Comparison of ENCODE assay signal across 9 mouse cellular contexts in the genomic region with DNA sequence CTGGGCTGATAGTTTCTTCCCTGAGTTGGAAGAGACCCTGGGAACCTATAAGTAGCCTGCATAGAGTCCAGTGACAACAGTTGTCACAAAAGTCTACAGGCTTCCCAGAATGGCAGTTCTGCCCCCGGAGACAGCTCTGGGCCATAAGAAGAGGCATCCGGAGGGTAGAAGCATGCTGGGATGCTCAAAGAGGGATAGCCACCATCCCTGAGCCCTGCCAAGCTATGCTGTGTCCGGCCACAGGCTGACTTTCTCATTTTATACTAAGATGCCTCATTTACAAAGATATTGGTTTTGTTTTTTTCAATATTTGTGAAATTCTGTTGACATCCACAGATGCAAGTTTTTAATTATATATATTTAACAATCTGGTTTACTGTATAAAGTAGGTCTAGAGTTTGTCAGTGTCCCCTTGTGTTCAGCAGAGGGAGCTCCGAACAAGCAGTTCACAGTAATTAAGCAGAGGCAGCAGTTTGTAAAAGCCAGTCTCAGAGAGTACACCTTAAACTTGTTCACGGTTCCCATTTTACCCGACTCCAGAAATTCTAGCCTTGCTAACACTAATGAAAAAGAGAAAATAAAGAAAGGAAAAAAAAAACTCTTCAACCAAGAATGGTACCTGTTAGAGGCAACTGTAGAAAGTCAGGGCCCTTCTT.
A peak's percentile ranks its signal among the peaks of the same experiment; 100 is the strongest.
DNase-seq lines count a peak whose midpoint lies in the region; ATAC-seq lines count a peak whose summit lies in the region.
"Had no signal": no experiment of that assay in that cellular context is flagged by ENCODE, and none has a peak within 500 bp of the region (broad histone marks: within the 10 kb centered on the region; RNA-seq: fewer than 3 reads in every experiment).

No protein-coding gene starts in this region.

- no peak overlapping the region for H3K27ac ChIP-seq in midbrain, embryonic 15.5 days
- H3K27ac ChIP-seq: limb, embryonic 13.5 days had no signal

- no peaks in the 10 kb centered on the region for H3K27me3 ChIP-seq in midbrain, embryonic 15.5 days (replicated peaks)

- H3K36me3 ChIP-seq in midbrain, embryonic 15.5 days (replicated peaks): no peaks in the 10 kb centered on the region
- H3K36me3 ChIP-seq: limb, embryonic 13.5 days had no signal

- H3K4me2 ChIP-seq in midbrain, embryonic 15.5 days: no peak overlapping the region
- H3K4me2 ChIP-seq: limb, embryonic 13.5 days had no signal

- DNase-seq in gastrocnemius, adult 18-20 months (ENCODE audit: low spot score): peak; percentile 7
- DNase-seq in gastrocnemius, postnatal 36 days: no peak
- peak; percentile 49 for DNase-seq in 3T3-L1 (ENCODE audit: low read depth, low spot score)
- DNase-seq in cerebellum, postnatal 10 days: peak; percentile 60 to 64
- peak; percentile 49 for DNase-seq in kidney, postnatal 10 days
- no peak for DNase-seq in spleen, postnatal 36 days (ENCODE audit: low spot score in 2 of 2)
- no peak for DNase-seq in thymus, postnatal 0 days (ENCODE audit: low spot score)

- no peaks in the 10 kb centered on the region for H3K9me3 ChIP-seq in midbrain, embryonic 15.5 days
- H3K9me3 ChIP-seq: limb, embryonic 13.5 days had no signal

- H3K9ac ChIP-seq in midbrain, embryonic 15.5 days: no peak overlapping the region
- H3K9ac ChIP-seq: limb, embryonic 13.5 days had no signal

- 65% methylated on average over 6 of the region's 6 CpGs for WGBS in midbrain, embryonic 15.5 days

- H3K4me3 ChIP-seq in midbrain, embryonic 15.5 days: no peak overlapping the region
- H3K4me3 ChIP-seq: limb, embryonic 13.5 days had no signal

- ATAC-seq in midbrain, embryonic 15.5 days (replicated peaks): peak; percentile 93

- intact Hi-C loops in gastrocnemius, postnatal 36 days (cut with DNase I): loop anchor here (5.0 kb wide), 1 partner anchor 1080 kb away; no protein-coding TSS in a partner anchor

- H3K4me1 ChIP-seq in midbrain, embryonic 15.5 days: no peaks in the 10 kb centered on the region

Comparison
In these comparisons a context has a peak if more than half of its experiments do, and no peak if none do; other contexts are left out.
1. DNase-seq: peak in gastrocnemius, adult 18-20 months (single experiment), 3T3-L1 (single experiment), cerebellum, postnatal 10 days (2 of 2) and kidney, postnatal 10 days (single experiment); none in gastrocnemius, postnatal 36 days (0 of 2), spleen, postnatal 36 days (0 of 2) and thymus, postnatal 0 days (single experiment).